ENCODE assay signal across 14 mouse cellular contexts in the genomic region with DNA sequence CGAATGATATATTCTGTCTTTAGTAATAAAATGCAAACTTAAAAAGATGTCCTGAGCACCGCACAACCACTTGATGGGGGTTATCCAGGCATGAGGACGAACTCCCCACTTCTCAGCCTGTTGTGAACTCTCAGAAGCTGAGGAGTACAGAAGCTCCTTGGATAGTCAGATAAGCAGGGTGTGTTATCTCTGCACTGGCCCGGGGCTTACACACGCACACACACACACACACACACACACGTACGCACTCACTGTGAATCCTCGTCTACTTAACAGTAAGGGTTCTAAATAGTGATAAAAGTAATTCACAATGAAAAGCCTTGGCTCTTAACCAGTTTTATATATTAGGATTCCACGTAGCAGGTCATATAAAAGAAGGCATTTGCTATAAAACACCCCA.
"Had no signal": no experiment of that assay in that cellular context is flagged by ENCODE, and none has a peak within 500 bp of the region (broad histone marks: within the 10 kb centered on the region; RNA-seq: fewer than 3 reads in every experiment).

No protein-coding gene starts in this region.

- DNase-seq: kidney, adult 18-20 months; layer of hippocampus, postnatal 36 days; lung, postnatal 4 days; retina, postnatal 1 day; right cerebral cortex, postnatal 4 days; spleen, adult 18-20 months; thymus, adult 18-20 months; thymus, postnatal 14 days had no signal

- H3K4me2 ChIP-seq: intestine, embryonic 15.5 days; limb, embryonic 12.5 days; midbrain, embryonic 12.5 days; neural tube, embryonic 13.5 days had no signal

- H3K4me3 ChIP-seq: intestine, embryonic 15.5 days; limb, embryonic 12.5 days; midbrain, embryonic 12.5 days; neural tube, embryonic 13.5 days had no signal

- H3K9ac ChIP-seq: intestine, embryonic 15.5 days; limb, embryonic 12.5 days; midbrain, embryonic 12.5 days; neural tube, embryonic 13.5 days had no signal

- H3K9me3 ChIP-seq: intestine, embryonic 15.5 days; limb, embryonic 12.5 days; megakaryocyte, embryonic 14.5 days; midbrain, embryonic 12.5 days; neural tube, embryonic 13.5 days had no signal

- H3K27me3 ChIP-seq: intestine, embryonic 15.5 days; limb, embryonic 12.5 days; megakaryocyte, embryonic 14.5 days; midbrain, embryonic 12.5 days; neural tube, embryonic 13.5 days had no signal

- H3K27ac ChIP-seq: intestine, embryonic 15.5 days; limb, embryonic 12.5 days; midbrain, embryonic 12.5 days; neural tube, embryonic 13.5 days had no signal

- H3K4me1 ChIP-seq: intestine, embryonic 15.5 days; limb, embryonic 12.5 days had no signal

- ATAC-seq: intestine, embryonic 15.5 days; midbrain, embryonic 16.5 days had no signal
